Mouse (Mus musculus): Measurements from ENCODE around the gene Cog8.

GRCm38 (mm10) chr8:107065511-107066496 lies 9.3 kb upstream of the Cog8 start, which contains the start of gene Tmed6:
- no peak for TF ChIP-seq CTCF (IDR thresholded peaks at IDR 0.05; ENCODE audit: borderline replicate concordance, extremely low read depth, insufficient read depth, insufficient read length)
- TF ChIP-seq POLR2A (IDR thresholded peaks at IDR 0.05; ENCODE audit: borderline replicate concordance, extremely low read depth, insufficient read depth, insufficient read length, poor library complexity, severe bottlenecking) = no peak
